Mouse (Mus musculus) heart, adult 11 months (tissue): Measurements from ENCODE around the gene Dmrt2.

Experiments
- DNase-seq: peaks from one replicate; pipeline ENCODE4 v3.0.0; 2022

Gene Dmrt2

DNA sequence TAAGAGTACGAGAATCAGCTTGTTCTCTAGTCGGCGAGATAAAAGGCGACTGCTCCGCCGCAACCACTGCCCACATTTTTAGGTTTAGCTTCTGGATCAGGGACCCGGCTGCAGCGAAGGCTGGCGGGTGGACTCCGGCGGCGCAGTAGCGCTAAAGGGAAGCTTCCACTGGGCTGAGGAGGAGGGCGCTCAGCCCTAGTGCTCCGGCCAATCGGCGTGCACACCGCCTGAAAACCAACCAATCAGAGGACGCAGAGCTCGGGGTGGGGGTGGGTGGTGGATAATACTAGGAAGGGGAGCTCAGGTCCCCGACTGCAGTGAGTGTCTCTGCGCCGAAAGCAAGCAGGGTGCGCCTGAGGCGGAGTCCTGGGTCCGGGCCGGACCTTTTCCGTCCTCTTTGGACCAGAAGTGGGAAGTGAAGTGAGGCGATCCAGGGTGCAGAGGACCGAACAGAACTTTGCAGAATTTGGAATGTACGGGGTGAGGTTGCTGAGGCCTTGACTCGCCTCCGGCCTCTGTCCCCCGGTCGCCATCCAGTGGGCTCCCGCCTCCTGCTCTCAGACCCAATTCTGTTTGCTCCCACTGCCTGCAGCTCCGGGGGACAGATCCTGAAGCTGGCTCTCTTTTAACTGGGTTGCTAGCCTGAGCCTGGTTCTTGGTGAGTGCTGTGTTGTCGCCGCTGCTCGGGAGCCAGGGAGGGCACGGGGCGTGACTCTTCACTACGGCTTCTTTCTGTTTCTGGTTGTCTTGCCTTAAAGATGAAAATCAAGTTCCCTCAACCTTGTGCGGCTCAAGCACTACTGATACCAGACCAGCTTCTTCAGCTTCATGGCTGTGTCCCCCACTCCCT lies at the start of gene Dmrt2:
Gene Dmrt2, plus strand, starts transcription at position 311 of the 850 bp plus-strand sequence.
- peak; percentile 97 for DNase-seq

- no peak for DNase-seq
These were observed 43.7 kb upstream of the Dmrt2 start for GRCm38 (mm10) chr19:25628490-25628889.

DNA sequence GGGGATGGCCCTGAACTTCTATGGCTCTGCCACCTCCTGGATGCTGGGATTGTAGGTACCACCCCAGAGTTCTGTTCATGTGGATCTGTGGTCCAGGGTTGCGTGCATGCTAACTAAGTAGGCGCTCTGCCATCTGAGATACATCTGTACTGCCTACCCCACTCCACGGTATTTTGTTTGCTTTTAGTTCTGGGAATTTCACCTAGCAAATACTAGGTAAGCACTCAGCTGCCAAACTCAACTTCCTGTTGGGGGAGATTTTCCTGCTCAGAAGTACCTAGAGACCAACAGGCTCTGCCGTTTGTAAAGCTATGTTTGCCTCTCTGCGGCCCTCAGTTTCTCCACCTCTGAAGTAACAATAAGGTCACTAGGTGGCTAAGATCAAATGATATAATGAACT lies 37.1 kb upstream of the Dmrt2 start:
- DNase-seq = peak; percentile 16

GRCm38 (mm10) chr19:25635622-25636244 lies 36.5 kb upstream of the Dmrt2 start:
- DNase-seq = peak; percentile 90

- peak; percentile 52 for DNase-seq
These were observed 33.3 kb upstream of the Dmrt2 start for GRCm38 (mm10) chr19:25638766-25639361.

DNA sequence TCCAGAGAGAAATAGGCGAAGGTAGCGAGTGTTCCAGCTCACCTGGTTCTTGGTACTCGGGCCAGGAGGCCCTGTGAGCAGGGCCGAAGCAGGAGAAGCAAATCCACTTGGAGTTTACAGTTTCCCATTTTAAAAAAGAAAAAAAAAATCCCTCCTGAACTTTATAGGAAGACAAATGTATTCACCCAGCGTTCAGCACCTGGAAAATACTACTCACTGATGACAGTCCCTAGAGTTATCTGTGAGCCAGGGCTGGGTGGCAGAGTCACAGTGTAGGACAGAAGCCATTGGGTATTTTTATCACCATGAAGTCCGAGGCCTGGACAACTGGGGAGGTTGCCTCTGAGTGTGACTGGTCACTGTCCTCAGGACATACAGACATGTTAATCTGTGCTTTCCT lies 30.4 kb upstream of the Dmrt2 start:
- peak; percentile 53 for DNase-seq

- peak; percentile 60 for DNase-seq
These were observed 25.1 kb upstream of the Dmrt2 start for GRCm38 (mm10) chr19:25647136-25647535.

DNA sequence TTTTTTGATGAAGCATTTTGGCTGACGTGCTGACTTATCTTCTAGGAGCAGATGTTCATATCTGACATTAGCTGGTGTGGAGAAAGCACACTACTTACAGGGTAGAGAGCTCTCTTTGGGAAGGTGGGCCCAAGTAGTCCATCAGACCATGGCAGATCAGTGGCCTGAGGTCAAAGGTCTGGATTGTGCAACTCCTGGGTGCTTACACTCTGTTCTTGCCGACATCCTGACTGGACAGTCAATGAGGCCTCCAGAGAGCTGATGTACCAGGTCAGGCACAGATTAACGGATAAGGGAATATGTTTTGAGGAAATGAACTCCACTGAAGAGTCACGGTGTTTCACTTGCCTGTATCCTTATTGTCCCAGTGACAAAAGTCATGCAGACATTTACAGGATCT lies 23.5 kb upstream of the Dmrt2 start:
- DNase-seq = no peak

- DNase-seq = no peak
These were observed 21.7 kb upstream of the Dmrt2 start for GRCm38 (mm10) chr19:25650474-25650873.

- peak; percentile 33 for DNase-seq
These were observed 19.7 kb upstream of the Dmrt2 start for GRCm38 (mm10) chr19:25652560-25652959.

DNA sequence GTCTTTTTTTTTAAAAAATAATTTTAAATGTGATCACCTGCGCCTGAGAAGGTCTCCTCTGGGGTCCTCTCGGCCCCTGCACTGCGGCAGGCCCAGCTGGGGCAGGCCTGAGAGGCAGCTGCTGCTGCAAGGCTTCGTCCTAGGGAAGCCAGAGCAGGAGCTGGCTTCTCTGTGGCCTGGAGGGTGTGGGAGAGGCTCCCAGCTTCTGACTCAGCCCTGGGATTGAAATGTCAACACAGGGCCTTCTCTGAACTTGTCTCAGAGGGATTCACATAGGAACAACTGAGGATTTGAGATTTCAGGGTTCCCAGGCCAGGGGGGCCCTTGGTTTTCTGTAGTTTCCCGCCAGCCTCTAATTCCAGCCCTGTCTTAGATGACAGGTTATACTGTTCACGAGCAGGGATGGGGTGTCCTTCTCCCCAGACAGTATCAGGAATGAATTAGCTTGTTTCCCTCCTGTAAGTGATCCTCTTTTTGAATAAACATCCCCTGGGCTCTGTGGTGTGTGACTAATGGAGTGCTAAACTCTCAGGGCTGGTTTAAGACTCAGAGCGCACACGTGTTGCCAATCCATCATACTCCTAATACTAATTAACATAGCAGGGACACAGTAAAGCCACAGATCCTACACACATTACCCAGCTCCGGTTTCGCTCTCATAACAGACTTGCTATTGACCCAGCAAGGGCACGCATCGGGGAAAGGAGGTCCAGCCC lies 18.0 kb upstream of the Dmrt2 start:
- peak; percentile 77 for DNase-seq

GRCm38 (mm10) chr19:25665486-25666339 lies 6.5 kb upstream of the Dmrt2 start:
- peak; percentile 59 for DNase-seq

DNA sequence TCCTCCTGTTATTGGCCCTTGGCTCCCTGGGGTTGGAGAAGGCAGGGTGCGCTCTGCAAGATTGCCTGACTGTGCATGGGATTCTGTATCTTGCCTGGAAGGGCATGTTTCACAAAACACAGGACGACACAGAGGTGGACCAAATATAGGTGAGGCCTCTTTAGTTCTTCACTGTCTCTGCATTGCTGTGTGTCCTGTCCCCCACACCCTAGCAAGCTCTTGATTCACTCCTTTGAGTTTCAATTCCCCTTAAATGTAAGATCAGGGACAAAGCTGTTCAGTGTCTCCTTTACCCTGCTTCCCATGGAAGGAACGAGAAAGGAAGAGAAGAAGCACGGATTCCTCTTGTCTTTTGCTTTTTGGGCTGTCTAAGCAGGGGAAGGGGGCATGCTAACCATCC lies 4.4 kb upstream of the Dmrt2 start:
- DNase-seq = peak; percentile 71

DNA sequence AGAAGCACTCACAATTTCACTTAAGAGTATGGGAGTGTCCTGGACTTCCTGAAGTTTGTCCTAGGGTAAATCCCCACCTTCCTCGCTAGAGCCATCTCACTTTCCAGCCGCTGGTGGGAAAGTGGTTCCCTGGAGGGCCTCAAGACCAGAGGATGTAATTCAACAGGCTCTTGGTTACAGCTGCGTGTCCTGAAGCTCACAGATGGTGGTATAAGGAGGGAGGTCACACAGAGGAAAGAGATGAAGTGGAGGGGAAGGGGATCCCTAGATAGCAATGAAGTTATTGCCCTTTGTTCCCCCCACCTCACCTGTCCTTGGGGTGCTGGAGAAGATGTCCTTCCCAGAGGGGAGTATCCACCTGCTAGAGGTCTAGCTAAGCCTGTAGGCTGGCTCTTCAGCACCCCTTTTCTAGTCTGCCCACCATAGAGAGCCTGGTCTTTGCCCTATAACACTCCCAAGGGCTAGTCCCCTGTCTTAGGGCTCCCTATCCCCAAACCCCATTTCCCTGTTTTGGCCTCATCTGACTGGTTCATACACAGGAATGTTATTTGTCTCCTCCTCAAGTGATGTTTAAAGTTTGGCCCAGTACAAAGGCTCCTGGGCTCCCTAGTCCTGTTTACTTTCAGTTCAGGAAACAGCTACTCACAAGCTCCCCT lies 2.5 kb upstream of the Dmrt2 start:
- DNase-seq = peak; percentile 64

DNA sequence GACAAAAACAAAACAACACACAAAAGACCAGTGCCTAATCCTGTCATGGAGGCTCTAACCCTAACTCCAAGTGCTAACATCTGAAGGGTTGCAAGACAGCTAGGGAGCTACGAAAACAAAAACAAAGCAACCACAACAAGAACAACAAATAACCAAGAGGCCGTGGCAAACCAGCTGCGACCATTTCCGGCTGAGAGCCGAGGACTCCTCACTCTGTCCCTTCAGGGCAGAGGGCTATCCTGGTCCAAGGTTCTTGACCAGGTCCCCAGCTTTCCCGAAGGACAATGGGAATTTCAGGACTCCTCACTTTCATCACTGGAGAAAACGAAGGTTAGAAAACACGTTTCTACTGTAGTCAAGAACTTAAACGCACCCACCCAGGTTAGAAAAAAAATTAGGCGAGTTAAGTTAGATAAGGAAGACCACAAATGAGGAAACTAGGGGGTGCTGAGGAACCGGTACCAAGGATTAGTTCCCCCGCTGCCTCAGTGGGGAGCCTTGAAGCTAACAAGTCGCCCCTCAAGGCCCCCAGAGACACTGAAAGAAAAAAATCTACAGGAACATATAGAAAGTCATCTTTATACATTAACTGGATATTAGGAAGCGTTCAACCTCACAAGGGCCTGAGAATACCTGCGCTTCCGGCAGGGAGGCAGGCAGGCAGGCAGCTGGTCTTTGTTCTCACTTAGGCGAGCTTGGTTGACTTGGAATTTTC lies 1.5 kb upstream of the Dmrt2 start:
- DNase-seq = peak; percentile 37

GRCm38 (mm10) chr19:25671681-25672080 lies 530 bp upstream of the Dmrt2 start:
- DNase-seq = no peak

DNA sequence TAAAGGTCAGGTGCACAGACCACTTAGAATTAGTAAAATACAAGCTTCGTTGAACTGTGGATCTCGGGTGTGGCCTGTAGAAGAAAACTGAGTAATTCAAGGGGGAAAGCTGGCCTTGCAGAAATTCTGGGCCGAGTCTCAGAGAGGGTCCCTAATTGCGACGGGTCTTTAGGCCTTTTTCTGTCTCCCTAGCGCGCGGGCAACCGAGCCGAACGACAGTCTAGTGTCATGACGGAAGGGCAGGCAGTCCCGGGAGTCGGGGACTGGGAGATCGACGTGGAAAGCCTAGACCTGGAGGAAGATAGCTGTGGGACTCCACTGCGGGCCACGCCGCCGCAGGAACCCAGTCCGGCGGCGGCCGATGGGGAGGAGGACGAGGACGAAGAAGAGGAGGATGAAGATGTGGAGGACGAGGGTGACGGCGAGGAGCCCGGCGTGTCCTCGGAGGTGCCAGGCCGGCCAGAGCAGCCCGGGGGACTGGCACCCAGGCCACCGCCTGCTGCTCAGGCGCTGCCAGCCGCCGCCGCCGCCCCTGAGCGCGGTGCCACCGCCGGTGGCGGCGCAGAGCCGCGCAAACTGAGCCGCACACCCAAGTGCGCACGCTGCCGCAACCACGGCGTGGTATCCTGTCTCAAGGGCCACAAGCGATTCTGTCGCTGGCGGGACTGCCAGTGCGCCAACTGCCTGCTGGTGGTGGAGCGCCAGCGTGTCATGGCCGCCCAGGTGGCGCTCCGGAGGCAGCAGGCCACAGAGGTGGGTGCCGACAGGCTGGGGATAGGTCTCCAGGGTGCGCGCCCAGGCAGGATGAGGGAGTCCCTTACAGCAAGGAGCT lies 1.2 kb downstream of the Dmrt2 start:
- peak; percentile 73 for DNase-seq

DNA sequence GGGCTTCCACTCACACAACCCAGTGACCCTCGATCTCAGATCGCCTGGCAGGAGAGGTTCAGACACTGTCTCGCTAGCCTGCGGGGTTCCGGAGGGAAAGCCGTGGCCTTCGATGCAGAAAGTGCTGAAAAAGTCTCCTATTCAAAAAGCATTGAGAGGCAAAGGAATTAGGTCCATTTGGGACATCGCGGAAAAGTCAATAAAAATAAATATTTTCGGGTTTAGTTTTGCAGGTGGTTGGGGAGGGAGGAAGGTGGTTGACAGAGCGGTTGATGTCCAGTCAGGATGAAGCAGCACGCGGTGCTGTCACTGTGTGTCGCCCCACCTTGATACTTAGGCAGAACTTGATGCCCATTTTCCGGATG lies 1.8 kb downstream of the Dmrt2 start:
- DNase-seq = no peak

GRCm38 (mm10) chr19:25674744-25675143 lies 2.5 kb downstream of the Dmrt2 start:
- DNase-seq = peak; percentile 39

DNA sequence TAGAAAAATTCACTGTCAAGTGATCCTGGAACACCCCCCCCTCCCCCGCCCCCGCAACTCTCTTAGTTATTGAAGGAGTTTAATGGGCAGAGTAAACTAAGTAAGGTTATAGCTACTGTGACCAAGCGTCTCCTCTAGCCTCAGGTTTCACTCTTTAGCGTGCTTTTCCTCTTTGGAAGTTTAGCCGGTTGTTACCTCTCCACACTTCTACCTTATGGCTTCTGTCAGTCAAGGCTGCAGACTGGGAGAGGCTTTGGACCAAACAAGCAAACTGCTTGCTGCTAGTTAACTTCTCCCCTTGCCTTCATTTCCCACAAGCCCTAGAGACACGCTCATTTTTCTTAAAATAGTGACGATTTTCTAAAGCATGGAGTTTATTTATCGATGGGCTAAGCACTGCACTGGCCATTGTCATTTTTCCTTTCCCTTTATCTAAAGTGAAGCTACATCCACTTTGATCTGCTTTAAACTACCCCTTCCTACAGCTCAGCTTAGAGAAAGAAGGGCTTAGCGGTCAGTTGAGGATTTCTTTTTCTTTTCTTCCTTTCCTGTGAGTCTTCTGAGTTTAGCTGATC lies 3.7 kb downstream of the Dmrt2 start:
- DNase-seq = peak; percentile 18
